Mouse (Mus musculus): ENCODE measurements around the gene Cdkn1a. TPM values are rescaled to one million over a fixed set of nuclear protein-coding genes. Genes with fewer than 3 reads are reported as not detected.

Gene Cdkn1a
- polyA plus RNA-seq (2017; shearing (Covaris generic)), result 1 to 10 TPM; 1.4 to 5.8 TPM

GRCm38 (mm10) chr17:29090776-29091175, at the start of gene Cdkn1a:
Gene Cdkn1a, plus strand, starts transcription at chr17:29090976.

GRCm38 (mm10) chr17:29113591-29114352, 23.0 kb downstream of the Cdkn1a start, which contains the start of gene Rab44:
Gene Rab44, plus strand, starts transcription at chr17:29114145.

Other genes with a start within 250 kb of the Cdkn1a start
- under 1 TPM in 1 of 2 experiments, not detected in 1; 0.37 TPM for gene Pnpla1, start 232.6 kb upstream of the Cdkn1a start, polyA plus RNA-seq (2017; shearing (Covaris generic))
- 1 to 10 TPM in 1 of 2 experiments, under 1 TPM in 1; 0.70 to 2.8 TPM for gene 4930539E08Rik, start 175.7 kb upstream of the Cdkn1a start, polyA plus RNA-seq (2017; shearing (Covaris generic))
- under 1 TPM in 1 of 2 experiments, not detected in 1; 0.29 TPM for gene Pxt1, start 147.1 kb upstream of the Cdkn1a start, polyA plus RNA-seq (2017; shearing (Covaris generic))
- gene Kctd20, start 139.0 kb upstream of the Cdkn1a start, polyA plus RNA-seq (2017; shearing (Covaris generic)), result 10 to 100 TPM; 75.4 to 98.2 TPM
- gene Stk38, start 83.0 kb upstream of the Cdkn1a start, polyA plus RNA-seq (2017; shearing (Covaris generic)), result 100 to 1,000 TPM; 228 to 419 TPM
- 100 to 1,000 TPM; 444 to 537 TPM for gene Srsf3, start 58.3 kb upstream of the Cdkn1a start, polyA plus RNA-seq (2017; shearing (Covaris generic))
- gene Rab44, start 23.2 kb downstream of the Cdkn1a start, polyA plus RNA-seq (2017; shearing (Covaris generic)), result 1 to 10 TPM in 1 of 2 experiments, not detected in 1; 1.3 TPM
- 1 to 10 TPM in 1 of 2 experiments, under 1 TPM in 1; 0.86 to 1.5 TPM for gene Cpne5, start 147.2 kb downstream of the Cdkn1a start, polyA plus RNA-seq (2017; shearing (Covaris generic))
- gene Ppil1, start 173.2 kb downstream of the Cdkn1a start, polyA plus RNA-seq (2017; shearing (Covaris generic)), result 10 to 100 TPM; 71.9 to 76.8 TPM
- 100 to 1,000 TPM; 101 to 150 TPM for gene BC004004, start 177.8 kb downstream of the Cdkn1a start, polyA plus RNA-seq (2017; shearing (Covaris generic))
- 1 to 10 TPM in 1 of 2 experiments, under 1 TPM in 1; 0.48 to 2.9 TPM for gene Pi16, start 226.7 kb downstream of the Cdkn1a start, polyA plus RNA-seq (2017; shearing (Covaris generic))